In the genomic region with DNA sequence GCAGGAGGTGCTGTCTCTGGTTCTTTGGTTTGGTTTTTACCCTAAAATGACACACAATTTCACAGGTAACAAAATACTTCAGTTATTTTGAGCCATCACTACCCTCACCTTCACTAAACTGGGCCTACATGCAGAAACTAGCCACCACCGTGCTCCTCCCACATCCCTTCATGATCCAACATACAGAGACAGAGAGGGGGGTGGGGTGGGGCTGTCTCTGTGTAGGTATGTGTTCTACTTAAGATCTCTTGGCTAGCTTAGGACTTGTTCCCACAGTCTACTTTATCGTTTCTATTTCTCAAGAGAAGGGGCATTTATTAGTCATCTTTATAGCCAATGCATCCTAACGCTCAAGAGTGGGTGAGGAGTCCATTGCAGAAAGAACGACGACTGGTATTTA, we compare ENCODE assay signal across 8 mouse cellular contexts. TPM values are rescaled to one million over a fixed set of nuclear protein-coding genes. Genes with fewer than 3 reads are reported as not detected.
DNase-seq lines count a peak whose midpoint lies in the region; ATAC-seq and TF ChIP-seq lines count a peak whose summit lies in the region.

No protein-coding gene starts in this region.

- peaks cover 36% of the 10 kb centered on the region for H3K36me3 ChIP-seq in heart, embryonic 10.5 days
- H3K36me3 ChIP-seq in ES-E14 (ENCODE audit: control insufficient read depth, insufficient read depth, low read length, poor library complexity, severe bottlenecking) = no peaks in the 10 kb centered on the region
- H3K36me3 ChIP-seq in heart, embryonic 13.5 days = peaks cover 49% of the 10 kb centered on the region
- H3K36me3 ChIP-seq in limb, embryonic 14.5 days (ENCODE audit: control insufficient read depth, insufficient read depth, low read length) = peaks cover 9% of the 10 kb centered on the region
- peaks cover 23% of the 10 kb centered on the region for H3K36me3 ChIP-seq in neural tube, embryonic 15.5 days

- WGBS in heart, embryonic 10.5 days = 11% methylated on average over 5 of the region's 5 CpGs
- WGBS in heart, embryonic 13.5 days = 3% methylated on average over 5 of the region's 5 CpGs
- 2% methylated on average over 5 of the region's 5 CpGs for WGBS in limb, embryonic 14.5 days
- 4% methylated on average over 5 of the region's 5 CpGs for WGBS in neural tube, embryonic 15.5 days

- H3K9ac ChIP-seq in ES-E14 (ENCODE audit: insufficient read depth, low read depth, low read length, poor library complexity, severe bottlenecking) = peak overlapping the region; percentile 84; the same call in 1 of the 2 replicates
- peak overlapping the region; percentile 88 for H3K9ac ChIP-seq in heart, embryonic 13.5 days
- H3K9ac ChIP-seq in limb, embryonic 14.5 days (ENCODE audit: low read depth, low read length, severe bottlenecking) = peak overlapping the region; percentile 78
- H3K9ac ChIP-seq in neural tube, embryonic 15.5 days (replicated peaks) = peak overlapping the region; percentile 85

- no peaks in the 10 kb centered on the region for H3K27me3 ChIP-seq in heart, embryonic 10.5 days (ENCODE audit: insufficient read depth, poor library complexity, severe bottlenecking)
- H3K27me3 ChIP-seq in heart, embryonic 13.5 days (replicated peaks) = no peaks in the 10 kb centered on the region
- H3K27me3 ChIP-seq in limb, embryonic 14.5 days (ENCODE audit: control insufficient read depth, insufficient read depth, low read length) = no peaks in the 10 kb centered on the region
- no peaks in the 10 kb centered on the region for H3K27me3 ChIP-seq in neural tube, embryonic 15.5 days (replicated peaks)

- peak overlapping the region; percentile 97 for H3K27ac ChIP-seq in heart, embryonic 10.5 days
- no peak overlapping the region; the same call in 1 of the 2 replicates for H3K27ac ChIP-seq in ES-E14 (ENCODE audit: insufficient read depth, low read depth, low read length, poor library complexity, severe bottlenecking)
- peak overlapping the region; percentile 96 for H3K27ac ChIP-seq in heart, embryonic 13.5 days (replicated peaks)
- peak overlapping the region; percentile 97 for H3K27ac ChIP-seq in limb, embryonic 14.5 days (replicated peaks; ENCODE audit: low read depth, low read length)
- H3K27ac ChIP-seq in neural tube, embryonic 15.5 days (replicated peaks) = peak overlapping the region; percentile 99

- in situ Hi-C loops in ES-E14 (cut with MboI; ENCODE audit: low sequenced_read_pairs in 2 of 2, unreplicated experiment in 2 of 2) = no loop called here

- no peak; the same call in 1 of the 2 replicates for ATAC-seq in heart, embryonic 13.5 days (ENCODE audit: extremely low read depth, insufficient number of reproducible peaks, low FRiP score, low TSS enrichment)
- no peak for ATAC-seq in limb, embryonic 14.5 days (ENCODE audit: low FRiP score, low read depth)
- ATAC-seq in neural tube, embryonic 15.5 days (ENCODE audit: low FRiP score) = peak; percentile 63

- DNase-seq in heart, embryonic 10.5 days (ENCODE audit: low spot score) = no peak
- DNase-seq in heart, postnatal 14 days = no peak
- no peak for DNase-seq in ES-E14 (ENCODE audit: low read depth, low spot score)
- peak; percentile 61 to 67 for DNase-seq in cerebellum, postnatal 10 days
- DNase-seq in limb, embryonic 14.5 days (ENCODE audit: low spot score) = no peak
- DNase-seq in retina, postnatal 1 day = no peak

- no peaks in the 10 kb centered on the region for H3K9me3 ChIP-seq in heart, embryonic 10.5 days
- no peaks in the 10 kb centered on the region for H3K9me3 ChIP-seq in ES-E14 (ENCODE audit: control insufficient read depth, insufficient read depth, low read depth, low read length)
- H3K9me3 ChIP-seq in heart, embryonic 13.5 days = no peaks in the 10 kb centered on the region
- no peaks in the 10 kb centered on the region for H3K9me3 ChIP-seq in limb, embryonic 14.5 days (ENCODE audit: control insufficient read depth, low read length)
- H3K9me3 ChIP-seq in neural tube, embryonic 15.5 days (replicated peaks) = no peaks in the 10 kb centered on the region

- intact Hi-C loops in heart, postnatal 14 days (cut with DNase I) = loop anchor here (5.0 to 10.0 kb wide), 4 partner anchors 39 to 476 kb away; a partner anchor contains a TSS

- TF ChIP-seq POLR2A in limb, embryonic 14.5 days (IDR thresholded peaks at IDR 0.05; ENCODE audit: borderline replicate concordance, extremely low read depth, insufficient read depth, insufficient read length) = no peak

- H3K4me1 ChIP-seq in heart, embryonic 10.5 days = peaks cover 12% of the 10 kb centered on the region
- peaks cover 0 to 4% of the 10 kb centered on the region in 2 experiments; a peak in 1 of 4 replicates for H3K4me1 ChIP-seq in ES-E14 (ENCODE audit: control insufficient read depth in 2 of 2, insufficient read depth in 2 of 2, low read length in 2 of 2, poor library complexity in 1 of 2)
- H3K4me1 ChIP-seq in heart, embryonic 13.5 days = peaks cover 17% of the 10 kb centered on the region
- H3K4me1 ChIP-seq in limb, embryonic 14.5 days (ENCODE audit: control insufficient read depth, insufficient read depth, low read length) = peaks cover 8% of the 10 kb centered on the region
- H3K4me1 ChIP-seq in neural tube, embryonic 15.5 days = peaks cover 17% of the 10 kb centered on the region

- peak overlapping the region; percentile 87 for H3K4me2 ChIP-seq in heart, embryonic 13.5 days
- H3K4me2 ChIP-seq in limb, embryonic 14.5 days (replicated peaks; ENCODE audit: low read depth, low read length, severe bottlenecking) = peak overlapping the region; percentile 82
- H3K4me2 ChIP-seq in neural tube, embryonic 15.5 days = peak overlapping the region; percentile 84

- H3K4me3 ChIP-seq in heart, embryonic 10.5 days = peak overlapping the region; percentile 76
- H3K4me3 ChIP-seq in ES-E14 (ENCODE audit: insufficient read depth in 1 of 2, low read depth in 1 of 2, low read length in 2 of 2, poor library complexity in 1 of 2, severe bottlenecking in 1 of 2) = peak overlapping the region; percentile 74 to 80
- peak overlapping the region; percentile 66 for H3K4me3 ChIP-seq in heart, embryonic 13.5 days
- peak overlapping the region; percentile 52 for H3K4me3 ChIP-seq in limb, embryonic 14.5 days (replicated peaks; ENCODE audit: low read length)
- H3K4me3 ChIP-seq in neural tube, embryonic 15.5 days (replicated peaks) = peak overlapping the region; percentile 65

TF ChIP-seq in ES-E14, 5 proteins besides CTCF, POLR2A, EP300 and RAD21:
- TF ChIP-seq HCFC1 (IDR thresholded peaks at IDR 0.05; ENCODE audit: borderline replicate concordance, insufficient read depth, low read length) (no peak), CHD2 (IDR thresholded peaks at IDR 0.05; ENCODE audit: low read depth, low read length) (no peak), ZC3H11A (IDR thresholded peaks at IDR 0.05; ENCODE audit: borderline replicate concordance, low read depth, low read length) (no peak), ZNF384 (IDR thresholded peaks at IDR 0.05; ENCODE audit: low read depth, low read length) (no peak), MAFK (IDR thresholded peaks at IDR 0.05; ENCODE audit: insufficient read depth, low read depth, low read length) (no peak)

RNA-seq across cellular contexts. Expression of a gene that starts 0.7 kb away (rescaled TPM):
- 47.5 and 50.6 TPM in 2 replicates for polyA plus RNA-seq in heart, embryonic 10.5 days (2016; fragmentation: Nextera tagmentation; extraction: Ambion mirVana)
- 10 to 100 TPM; 22.5 to 23.1 TPM for total RNA-seq in heart, postnatal 14 days (2021)
- 27.1 and 36.1 TPM in 2 replicates for total RNA-seq in ES-E14 (2012; rRNA removed)
- 36.4 and 43.7 TPM in 2 replicates for polyA plus RNA-seq in heart, embryonic 13.5 days (2015; fragmentation: Nextera tagmentation; extraction: Ambion mirVana)
- polyA plus RNA-seq in limb, embryonic 14.5 days (2012; rRNA removed) = 41.3 and 52.9 TPM in 2 replicates
- 54.7 and 63.5 TPM in 2 replicates for polyA plus RNA-seq in limb, embryonic 14.5 days (2014; fragmentation: Nextera tagmentation; extraction: Ambion mirVana)
- 49.9 and 52.9 TPM in 2 replicates for polyA plus RNA-seq in neural tube, embryonic 15.5 days (2015; fragmentation: Nextera tagmentation; extraction: Ambion mirVana)

RNA-seq across cellular contexts. Expression of a gene that starts 25.8 kb away (rescaled TPM):
- polyA plus RNA-seq in heart, embryonic 10.5 days (2016; fragmentation: Nextera tagmentation; extraction: Ambion mirVana) = 78.3 and 102 TPM in 2 replicates
- 10 to 100 TPM; 28.8 to 30.3 TPM for total RNA-seq in heart, postnatal 14 days (2021)
- total RNA-seq in ES-E14 (2012; rRNA removed) = 15.4 and 23.3 TPM in 2 replicates
- 75.0 and 80.7 TPM in 2 replicates for polyA plus RNA-seq in heart, embryonic 13.5 days (2015; fragmentation: Nextera tagmentation; extraction: Ambion mirVana)
- 38.8 and 46.8 TPM in 2 replicates for polyA plus RNA-seq in limb, embryonic 14.5 days (2012; rRNA removed)
- polyA plus RNA-seq in limb, embryonic 14.5 days (2014; fragmentation: Nextera tagmentation; extraction: Ambion mirVana) = 103 TPM in 2 replicates
- 132 and 137 TPM in 2 replicates for polyA plus RNA-seq in neural tube, embryonic 15.5 days (2015; fragmentation: Nextera tagmentation; extraction: Ambion mirVana)

RNA-seq across cellular contexts. Expression of a gene that starts 40.7 kb away (rescaled TPM):
- 75.2 and 81.1 TPM in 2 replicates for polyA plus RNA-seq in heart, embryonic 10.5 days (2016; fragmentation: Nextera tagmentation; extraction: Ambion mirVana)
- 100 to 1,000 TPM; 135 TPM for total RNA-seq in heart, postnatal 14 days (2021)
- total RNA-seq in ES-E14 (2012; rRNA removed) = 26.5 and 28.2 TPM in 2 replicates
- 74.6 and 83.1 TPM in 2 replicates for polyA plus RNA-seq in heart, embryonic 13.5 days (2015; fragmentation: Nextera tagmentation; extraction: Ambion mirVana)
- polyA plus RNA-seq in limb, embryonic 14.5 days (2012; rRNA removed) = 48.1 and 62.1 TPM in 2 replicates
- polyA plus RNA-seq in limb, embryonic 14.5 days (2014; fragmentation: Nextera tagmentation; extraction: Ambion mirVana) = 86.3 and 92.2 TPM in 2 replicates
- 93.1 and 96.6 TPM in 2 replicates for polyA plus RNA-seq in neural tube, embryonic 15.5 days (2015; fragmentation: Nextera tagmentation; extraction: Ambion mirVana)

Comparison
In these comparisons a context has a peak if more than half of its experiments do, and no peak if none do; other contexts are left out.
1. DNase-seq: peak in cerebellum, postnatal 10 days (2 of 2); none in heart, embryonic 10.5 days (single experiment), heart, postnatal 14 days (0 of 2), ES-E14 (single experiment), limb, embryonic 14.5 days (single experiment) and retina, postnatal 1 day (single experiment).
2. Peak in every context shown above with its lines, with median percentiles within 50 percentile points of each other: H3K4me3 ChIP-seq, H3K9ac ChIP-seq and H3K4me2 ChIP-seq.